Mouse (Mus musculus): ENCODE measurements at regions not wholly inside any gene's neighbourhood (a gene's known extent, or its start where the extent isn't known, plus 50 kb on each side); places are given as distances from the start of the nearest gene placed in this dataset.
A peak's percentile ranks its signal among the peaks of the same experiment; 100 is the strongest.

DNA sequence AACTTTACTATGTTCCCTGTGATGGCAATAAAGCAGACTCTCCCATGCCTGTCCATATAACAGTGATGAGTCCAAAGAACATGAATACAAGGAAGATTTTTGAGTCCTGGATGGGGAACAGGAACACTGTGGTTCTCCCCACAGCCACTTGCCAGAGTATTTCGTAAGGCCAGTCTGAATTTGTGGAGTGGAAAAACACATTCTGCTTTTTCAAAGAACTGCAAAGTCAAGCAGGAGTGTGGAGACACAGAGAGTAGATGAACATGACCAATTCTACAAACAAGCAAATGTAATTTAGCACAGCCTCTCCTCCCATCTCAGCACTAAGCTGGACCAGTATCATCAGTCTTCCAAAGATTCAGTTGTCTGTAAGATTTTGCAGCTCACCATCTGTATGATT, 280.0 kb upstream of the Tbc1d5 start:
- TF ChIP-seq CTCF (IDR thresholded peaks at IDR 0.05), result no peak
- intact Hi-C loops (cut with DNase I), result no loop called here

DNA sequence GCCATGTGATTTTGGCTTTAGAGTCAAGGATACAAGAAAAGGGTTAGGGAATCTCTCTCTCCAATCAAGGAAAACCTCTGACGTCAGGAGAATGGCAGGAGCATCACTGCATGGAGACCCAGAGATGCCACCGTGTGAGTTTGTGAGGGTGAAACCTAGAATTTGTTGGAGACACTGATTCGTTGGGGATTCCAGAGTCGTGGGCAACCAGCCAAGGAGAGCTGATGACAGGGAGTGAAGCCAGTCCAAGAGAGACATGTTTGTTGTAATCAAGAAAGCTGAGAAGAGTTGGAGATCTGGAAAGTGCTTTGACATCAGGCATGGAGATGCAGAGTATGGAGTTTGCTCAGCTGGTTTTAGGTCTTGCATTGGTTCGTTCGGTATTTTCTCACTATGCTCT, 236.6 kb upstream of the Tbc1d5 start:
- intact Hi-C loops (cut with DNase I), result no loop called here
- H3K27ac ChIP-seq, result no peak overlapping the region
- no peak for TF ChIP-seq CTCF (IDR thresholded peaks at IDR 0.05)

More for the DNA sequence above, 280.0 kb upstream of the Tbc1d5 start:
- DNase-seq (ENCODE audit: extremely low spot score in 1 of 2, low spot score in 2 of 2), result no peak
- H3K27ac ChIP-seq, result no peak overlapping the region
- H3K4me3 ChIP-seq, result no peak overlapping the region

DNA sequence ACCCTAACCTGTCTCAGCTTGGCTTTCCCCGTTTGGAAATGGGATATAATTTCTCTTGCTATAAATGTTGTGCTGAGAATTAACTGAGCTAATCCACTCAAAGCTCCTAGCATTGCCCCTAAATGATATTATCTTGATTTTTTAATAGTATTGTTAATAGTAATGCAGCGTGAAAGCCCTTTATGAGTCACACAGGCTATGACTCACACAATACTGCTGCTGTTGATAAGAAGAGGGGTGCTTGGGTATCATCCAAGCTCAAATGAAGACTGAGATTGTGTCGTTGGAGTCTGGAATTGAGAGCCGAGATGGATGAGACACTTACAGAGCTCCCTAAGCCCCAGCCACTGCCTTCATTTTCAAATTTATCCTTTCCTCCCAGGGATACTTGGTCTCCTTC, 235.2 kb upstream of the Tbc1d5 start:
- intact Hi-C loops (cut with DNase I), result no loop called here
- H3K27ac ChIP-seq, result no peak overlapping the region
- no peak for DNase-seq (ENCODE audit: extremely low spot score in 1 of 2, low spot score in 2 of 2)
- no peak for TF ChIP-seq CTCF (IDR thresholded peaks at IDR 0.05)
- no peak overlapping the region for H3K4me3 ChIP-seq

More for the DNA sequence above, 236.6 kb upstream of the Tbc1d5 start:
- no peak overlapping the region for H3K4me3 ChIP-seq
- DNase-seq (ENCODE audit: extremely low spot score in 1 of 2, low spot score in 2 of 2), result no peak

DNA sequence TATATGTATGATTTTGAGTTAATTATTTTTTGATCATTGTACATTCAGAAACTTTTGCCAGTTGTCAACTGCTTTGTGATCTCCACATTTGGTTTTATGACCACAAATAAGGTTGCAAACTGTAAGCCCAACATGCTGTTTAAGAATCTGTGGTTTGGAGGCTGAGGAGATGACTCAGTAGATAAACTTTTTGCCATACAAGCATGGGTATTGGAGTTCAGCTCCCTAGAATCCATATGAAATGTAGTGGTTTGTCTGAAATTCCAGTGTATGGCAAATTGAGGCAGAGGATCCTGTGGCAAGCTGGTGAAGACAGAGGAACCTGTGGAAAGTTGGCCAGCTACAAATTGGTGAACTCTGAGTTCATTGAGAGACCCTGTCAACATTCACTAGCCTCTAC, 234.6 kb upstream of the Tbc1d5 start:
- no peak for TF ChIP-seq CTCF (IDR thresholded peaks at IDR 0.05)
- DNase-seq (ENCODE audit: extremely low spot score in 1 of 2, low spot score in 2 of 2), result no peak
- no peak overlapping the region for H3K4me3 ChIP-seq
- intact Hi-C loops (cut with DNase I), result no loop called here
- no peak overlapping the region for H3K27ac ChIP-seq

DNA sequence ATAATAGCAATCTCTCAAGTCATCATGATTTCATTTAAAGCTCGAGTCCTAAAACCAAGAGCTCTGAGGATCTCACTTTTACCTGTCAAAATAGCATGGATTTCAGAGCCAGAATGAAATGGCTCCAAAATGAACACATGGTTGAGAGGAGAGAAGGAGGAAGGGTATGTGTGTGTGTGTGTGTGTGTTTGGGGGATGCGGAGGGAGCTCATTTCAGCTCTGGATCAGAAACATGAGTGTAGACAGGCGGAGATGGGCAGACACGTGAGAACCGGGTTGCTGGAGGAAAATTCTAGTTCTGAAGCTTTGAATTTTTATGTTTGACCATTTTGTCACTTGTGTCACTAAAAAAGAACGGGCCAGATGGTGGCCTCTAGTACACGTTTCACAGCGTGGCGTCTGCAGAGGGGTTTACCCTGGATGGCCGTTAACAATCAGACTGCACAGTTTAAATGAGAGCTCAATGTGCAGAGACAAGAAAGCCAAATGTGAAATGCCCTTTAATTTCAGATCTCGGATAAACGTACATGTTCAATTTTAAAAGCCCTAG, 232.5 kb upstream of the Tbc1d5 start:
- no peak overlapping the region for H3K27ac ChIP-seq
- intact Hi-C loops (cut with DNase I), result no loop called here
- DNase-seq (ENCODE audit: extremely low spot score in 1 of 2, low spot score in 2 of 2), result no peak
- no peak for TF ChIP-seq CTCF (IDR thresholded peaks at IDR 0.05)
- H3K4me3 ChIP-seq, result no peak overlapping the region

DNA sequence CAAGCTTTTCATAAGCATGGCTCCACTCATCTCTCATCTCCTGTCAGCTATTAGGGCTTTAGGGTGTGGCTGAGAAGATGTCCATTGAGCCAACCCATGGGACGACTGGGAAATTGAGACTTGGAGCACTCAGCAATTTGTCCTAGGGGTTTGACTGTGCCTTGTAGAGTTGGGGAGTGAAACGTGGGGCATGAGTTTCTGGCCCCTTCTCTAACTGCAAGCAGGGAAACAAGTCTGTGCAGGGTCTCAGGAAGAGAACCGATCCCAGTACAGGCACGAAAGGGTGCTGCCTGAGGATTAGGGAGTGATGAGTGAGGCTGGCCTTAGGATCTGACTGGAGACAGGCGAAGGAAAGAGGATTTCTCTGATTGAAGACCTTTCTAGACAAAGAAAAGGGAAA, 229.7 kb upstream of the Tbc1d5 start:
- TF ChIP-seq CTCF (IDR thresholded peaks at IDR 0.05), result no peak
- Histone ChIP-seq H3K4me3 (no peak overlapping the region), H3K27ac (no peak overlapping the region)
- intact Hi-C loops (cut with DNase I), result loop anchor here (10.0 kb wide), 2 partner anchors 366 to 594 kb away; no protein-coding TSS in a partner anchor
- no peak for DNase-seq (ENCODE audit: extremely low spot score in 1 of 2, low spot score in 2 of 2)

DNA sequence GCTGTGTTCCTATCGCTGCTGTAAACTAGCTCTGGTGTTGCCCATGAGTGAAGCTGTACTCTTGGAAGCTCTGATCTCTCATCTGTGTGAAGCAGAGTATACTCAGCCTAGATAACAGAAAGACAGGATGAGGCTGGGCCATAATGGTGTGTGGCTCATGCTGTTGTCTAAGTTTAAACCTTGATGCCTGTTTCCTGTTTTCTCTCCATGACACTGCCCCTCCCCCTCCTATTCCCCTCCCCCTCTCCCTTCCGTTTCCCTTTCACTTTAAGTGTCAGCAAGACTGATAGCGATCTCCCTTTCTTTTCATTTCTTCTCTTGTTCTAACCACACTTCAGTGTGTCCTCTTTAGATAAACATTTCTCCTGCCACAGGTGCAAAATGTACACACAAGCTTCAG, 229.2 kb upstream of the Tbc1d5 start:
- intact Hi-C loops (cut with DNase I), result loop anchor here (10.0 kb wide), 2 partner anchors 366 to 594 kb away; no protein-coding TSS in a partner anchor
- Histone ChIP-seq H3K4me3 (no peak overlapping the region), H3K27ac (no peak overlapping the region)
- no peak for DNase-seq (ENCODE audit: extremely low spot score in 1 of 2, low spot score in 2 of 2)
- TF ChIP-seq CTCF (IDR thresholded peaks at IDR 0.05), result no peak

DNA sequence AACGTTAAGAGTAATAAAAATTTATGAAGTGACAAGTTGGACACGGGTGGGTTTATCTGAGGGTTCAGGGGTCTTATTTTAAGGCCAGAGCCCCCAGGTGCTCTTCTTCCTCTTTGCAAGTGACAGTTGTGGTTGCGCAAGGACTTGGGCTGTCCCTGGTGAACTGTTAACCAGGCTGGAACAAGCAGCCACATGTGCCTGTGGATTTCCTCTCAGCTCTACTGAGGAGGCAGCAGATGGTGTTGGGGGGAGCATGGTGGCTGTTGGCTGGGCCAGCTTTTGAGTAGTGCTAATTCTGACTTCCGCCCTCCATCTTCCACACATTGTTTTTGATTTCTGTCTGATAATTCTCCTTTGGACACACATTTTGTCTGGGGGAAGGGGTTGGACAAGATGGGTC, 227.9 kb upstream of the Tbc1d5 start:
- no peak for TF ChIP-seq CTCF (IDR thresholded peaks at IDR 0.05)
- Histone ChIP-seq H3K4me3 (no peak overlapping the region), H3K27ac (no peak overlapping the region)
- DNase-seq (ENCODE audit: extremely low spot score in 1 of 2, low spot score in 2 of 2), result no peak
- intact Hi-C loops (cut with DNase I), result loop anchor here (10.0 kb wide), 2 partner anchors 368 to 592 kb away; no protein-coding TSS in a partner anchor

DNA sequence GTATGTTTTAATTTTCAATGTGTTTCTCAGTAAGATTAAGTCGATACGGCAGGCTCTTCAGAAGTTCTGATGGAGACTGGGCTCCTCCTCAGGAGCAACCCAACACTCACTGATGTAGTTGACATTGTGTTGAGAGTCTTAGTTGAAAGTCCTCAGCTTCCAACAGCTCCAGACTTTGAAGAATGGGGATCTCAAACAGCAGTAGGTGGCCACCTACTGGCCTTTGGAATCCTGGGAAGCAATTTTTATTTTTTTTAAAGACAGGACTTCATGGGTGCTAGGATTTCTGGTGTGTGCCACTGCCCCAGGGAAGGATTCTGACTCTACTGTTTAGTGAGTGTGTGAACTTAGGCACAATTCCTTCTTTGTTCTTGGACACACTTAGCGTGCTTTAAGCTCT, 225.9 kb upstream of the Tbc1d5 start:
- no peak overlapping the region for H3K27ac ChIP-seq
- DNase-seq (ENCODE audit: extremely low spot score in 1 of 2, low spot score in 2 of 2), result no peak
- no peak overlapping the region for H3K4me3 ChIP-seq
- peak; percentile 30; the same call in 1 of the 2 replicates for TF ChIP-seq CTCF (IDR thresholded peaks at IDR 0.05)
- intact Hi-C loops (cut with DNase I), result loop anchor here (10.0 kb wide), 2 partner anchors 370 to 590 kb away; no protein-coding TSS in a partner anchor

DNA sequence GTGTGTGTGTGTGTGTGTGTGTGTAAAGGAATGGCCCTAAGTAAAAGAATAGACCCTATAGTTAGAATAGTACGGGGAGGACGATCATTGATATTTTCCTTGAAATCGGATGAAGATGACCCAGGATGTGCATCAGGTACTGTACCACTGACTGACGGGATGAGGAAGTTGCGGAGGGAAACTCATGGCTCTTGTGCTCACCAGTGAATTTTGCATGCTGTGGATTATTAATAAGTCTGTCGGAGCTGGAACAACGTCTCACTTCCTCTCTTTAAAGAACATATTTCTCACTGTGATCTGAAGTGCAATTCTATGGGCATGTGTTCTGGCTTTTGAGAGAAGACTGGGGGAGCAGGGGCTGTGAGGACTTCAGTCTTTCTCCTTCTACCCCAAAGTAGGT, 218.8 kb upstream of the Tbc1d5 start:
- intact Hi-C loops (cut with DNase I), result no loop called here
- no peak for DNase-seq (ENCODE audit: extremely low spot score in 1 of 2, low spot score in 2 of 2)
- Histone ChIP-seq H3K4me3 (no peak overlapping the region), H3K27ac (no peak overlapping the region)
- TF ChIP-seq CTCF (IDR thresholded peaks at IDR 0.05), result no peak

DNA sequence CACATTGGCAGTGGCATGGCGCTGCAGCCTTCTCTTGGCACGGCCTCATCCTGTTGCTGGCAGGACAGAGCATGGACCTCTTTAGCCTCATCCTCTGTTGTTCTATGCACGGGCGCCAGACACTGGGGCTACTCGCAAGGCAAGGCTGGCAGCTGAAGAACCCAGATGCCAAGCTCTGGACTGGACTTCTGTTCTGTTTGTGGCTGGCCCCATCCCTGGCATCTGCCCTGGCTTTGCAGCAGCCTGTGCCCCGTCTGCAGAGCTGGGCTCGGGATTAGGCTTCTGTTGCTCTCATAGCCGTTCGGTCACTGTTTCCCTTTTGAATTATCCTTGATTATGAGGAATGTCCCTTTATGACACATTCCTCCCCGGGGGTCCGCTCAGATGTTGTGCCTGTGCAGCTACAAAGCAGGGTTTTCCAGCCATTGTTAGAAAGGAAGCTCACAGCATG, 214.6 kb upstream of the Tbc1d5 start:
- H3K27ac ChIP-seq, result no peak overlapping the region
- intact Hi-C loops (cut with DNase I), result no loop called here
- no peak for TF ChIP-seq CTCF (IDR thresholded peaks at IDR 0.05)
- no peak overlapping the region for H3K4me3 ChIP-seq
- DNase-seq (ENCODE audit: extremely low spot score in 1 of 2, low spot score in 2 of 2), result no peak

DNA sequence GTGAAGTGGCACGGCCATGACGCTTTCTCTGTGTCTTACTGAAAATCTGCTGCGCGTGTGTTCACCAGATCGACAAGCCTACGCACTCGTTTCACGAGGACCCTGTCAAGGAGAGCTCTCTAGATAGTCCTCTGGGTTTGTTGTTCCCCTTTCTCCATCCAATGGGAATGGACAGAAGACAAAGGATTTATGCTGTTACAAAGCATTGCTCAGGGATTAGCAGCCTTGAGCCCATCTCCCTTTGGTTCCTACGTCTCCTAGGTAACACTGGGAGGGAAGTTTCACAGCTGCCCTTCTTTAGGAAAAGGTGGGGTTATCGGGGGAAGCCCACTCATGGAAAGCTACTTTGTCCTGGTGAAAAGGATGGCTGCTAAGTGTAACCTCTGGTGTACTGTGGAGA, 212.7 kb upstream of the Tbc1d5 start:
- intact Hi-C loops (cut with DNase I), result no loop called here
- no peak for DNase-seq (ENCODE audit: extremely low spot score in 1 of 2, low spot score in 2 of 2)

DNA sequence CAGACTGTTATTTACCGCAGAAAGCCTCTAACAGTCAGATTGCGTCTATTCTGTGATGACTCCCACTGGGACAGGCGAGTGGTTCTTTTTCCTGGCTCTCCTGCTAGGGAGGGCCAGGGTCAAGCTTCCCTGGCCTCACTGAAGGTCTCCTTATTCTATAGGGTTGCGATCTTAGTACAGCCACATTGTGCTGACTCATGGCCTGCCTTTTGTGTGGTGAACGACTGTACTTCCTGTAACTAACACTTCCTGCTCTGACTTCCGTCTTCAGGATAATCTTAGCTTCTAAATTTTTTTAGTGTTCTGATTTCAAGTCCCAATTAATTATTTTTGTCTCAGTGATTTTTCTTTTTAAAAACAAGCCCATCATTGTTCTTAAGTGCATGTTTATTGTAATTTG, 203.4 kb upstream of the Tbc1d5 start:
- intact Hi-C loops (cut with DNase I), result no loop called here
- DNase-seq (ENCODE audit: extremely low spot score in 1 of 2, low spot score in 2 of 2), result no peak

More for the DNA sequence above, 212.7 kb upstream of the Tbc1d5 start:
- Histone ChIP-seq H3K27ac (no peak overlapping the region), H3K4me3 (no peak overlapping the region)
- TF ChIP-seq CTCF (IDR thresholded peaks at IDR 0.05), result no peak

More for the DNA sequence above, 203.4 kb upstream of the Tbc1d5 start:
- no peak for TF ChIP-seq CTCF (IDR thresholded peaks at IDR 0.05)
- no peak overlapping the region for H3K27ac ChIP-seq
- H3K4me3 ChIP-seq, result no peak overlapping the region
